Mouse (Mus musculus) megakaryocyte, embryonic 14.5 days (primary cell): ENCODE data around the gene Nacc2. TPM values are rescaled to one million over a fixed set of nuclear protein-coding genes. Genes with fewer than 3 reads are reported as not detected.

ENCODE experiments used
- H3K27me3 ChIP-seq: replicated peaks from 2 replicates; pipeline ENCODE3; 2012; ENCODE audit warnings: inconsistent platforms
- H3K36me3 ChIP-seq: replicated peaks from 2 replicates; pipeline ENCODE3; 2012; ENCODE audit warnings: low read length, inconsistent platforms, mixed read lengths
- H3K4me1 ChIP-seq: 2 replicates; pipeline ENCODE4 v1.6.1; 2012; ENCODE audit warnings: inconsistent platforms
- H3K4me3 ChIP-seq: replicated peaks from 2 replicates; pipeline ENCODE3; 2012; ENCODE audit warnings: moderate library complexity, mild to moderate bottlenecking, inconsistent platforms
- H3K9me3 ChIP-seq: 2 replicates; pipeline ENCODE4 v1.6.1; 2012; ENCODE audit warnings: inconsistent platforms
- FLI1 ChIP-seq: IDR thresholded peaks from 2 replicates; pipeline ENCODE4 v1.6.1; 2012; ENCODE audit warnings: low read length, inconsistent platforms, mixed read lengths
- GATA1 ChIP-seq: IDR thresholded peaks from 3 replicates; pipeline ENCODE4 v1.6.1; 2012; ENCODE audit warnings: mixed read lengths, low read length, inconsistent platforms, borderline replicate concordance
- polyA plus RNA-seq: library from polyadenylated mRNA; stranded (reverse); fragments of >175 nt; gene quantifications from 2 replicates; pipeline ENCODE4 v1.2.3, GENCODE M21; 2012; ENCODE audit warnings: low replicate concordance; ENCODE audit not compliant: insufficient read depth

The Nacc2 gene
- polyA plus RNA-seq, 1 experiment: 63.1 TPM

DNA sequence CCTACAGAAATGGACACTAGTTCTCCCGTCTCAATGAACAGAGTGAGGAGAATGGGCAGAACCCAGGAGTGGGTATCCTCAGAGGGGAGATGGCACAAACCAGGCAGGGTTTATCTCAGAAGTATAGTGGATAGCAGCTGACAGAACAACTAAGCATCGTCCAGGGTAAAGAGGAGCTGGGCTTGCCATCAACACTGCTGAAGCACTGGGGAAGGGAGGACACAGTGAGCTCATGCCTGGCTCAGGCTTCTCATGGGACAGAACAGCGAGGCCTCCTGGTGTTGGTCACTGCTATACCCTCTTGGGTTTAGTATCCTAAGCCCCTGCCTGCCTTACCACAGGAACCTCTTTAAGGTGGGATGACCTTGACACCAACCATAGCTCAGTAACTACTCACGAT, 36.5 kb downstream of the Nacc2 start:
- H3K27me3 ChIP-seq: no peaks in the 10 kb centered on the region

DNA sequence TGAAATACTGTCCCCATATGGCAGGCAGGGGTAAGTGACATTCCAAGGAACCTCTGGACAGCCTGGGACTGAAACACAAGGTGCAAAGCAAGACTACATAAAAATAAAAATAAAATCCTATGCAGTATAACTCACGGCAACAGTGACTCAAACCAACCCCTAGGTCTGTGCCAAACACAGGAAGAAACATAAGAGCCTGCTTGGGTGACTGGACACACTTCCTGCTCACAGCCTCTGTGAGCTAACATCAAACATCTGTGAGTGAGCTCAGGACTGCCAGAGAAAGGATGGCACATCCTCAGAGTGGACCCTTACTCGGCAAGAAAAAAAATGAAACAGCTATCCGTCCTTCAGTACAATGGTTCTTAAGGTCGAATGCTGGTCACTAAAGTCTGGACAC, 40.1 kb downstream of the Nacc2 start:
- no peak overlapping the region for H3K4me3 ChIP-seq
- TF ChIP-seq GATA1: no peak
- no peak for TF ChIP-seq FLI1
- no peaks in the 10 kb centered on the region for H3K27me3 ChIP-seq

More for the DNA sequence above, 36.5 kb downstream of the Nacc2 start:
- H3K4me3 ChIP-seq: peak overlapping the region; percentile 84
- peaks cover 97% of the 10 kb centered on the region for H3K4me1 ChIP-seq
- H3K9me3 ChIP-seq: no peaks in the 10 kb centered on the region
- peaks cover 86% of the 10 kb centered on the region for H3K36me3 ChIP-seq
- TF ChIP-seq FLI1 (no peak), GATA1 (no peak)

DNA sequence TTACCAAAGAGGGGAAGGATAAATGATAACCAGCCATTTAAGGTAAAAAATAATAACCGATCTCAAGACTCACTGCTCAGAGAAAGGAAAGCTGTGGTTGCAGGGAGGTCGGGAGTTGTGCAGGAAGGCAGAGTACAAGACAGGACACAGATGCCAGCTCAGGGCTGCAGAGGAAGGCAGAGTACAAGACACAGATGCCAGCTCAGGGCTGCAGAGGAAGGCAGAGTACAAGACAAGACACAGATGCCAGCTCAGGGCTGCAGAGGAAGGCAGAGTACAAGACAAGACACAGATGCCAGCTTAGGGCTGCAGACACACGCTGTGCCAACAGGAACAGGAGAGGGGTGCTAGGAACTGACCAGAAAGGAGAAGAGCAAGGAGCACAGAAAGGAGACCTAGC, 42.2 kb downstream of the Nacc2 start:
- Histone ChIP-seq H3K4me3 (peak overlapping the region; percentile 75), H3K4me1 (peaks cover 86% of the 10 kb centered on the region), H3K9me3 (no peaks in the 10 kb centered on the region), H3K36me3 (peaks cover 75% of the 10 kb centered on the region), H3K27me3 (no peaks in the 10 kb centered on the region)
- no peak for TF ChIP-seq FLI1

More for the DNA sequence above, 40.1 kb downstream of the Nacc2 start:
- peaks cover 95% of the 10 kb centered on the region for H3K4me1 ChIP-seq
- H3K36me3 ChIP-seq: peaks cover 83% of the 10 kb centered on the region
- H3K9me3 ChIP-seq: no peaks in the 10 kb centered on the region

DNA sequence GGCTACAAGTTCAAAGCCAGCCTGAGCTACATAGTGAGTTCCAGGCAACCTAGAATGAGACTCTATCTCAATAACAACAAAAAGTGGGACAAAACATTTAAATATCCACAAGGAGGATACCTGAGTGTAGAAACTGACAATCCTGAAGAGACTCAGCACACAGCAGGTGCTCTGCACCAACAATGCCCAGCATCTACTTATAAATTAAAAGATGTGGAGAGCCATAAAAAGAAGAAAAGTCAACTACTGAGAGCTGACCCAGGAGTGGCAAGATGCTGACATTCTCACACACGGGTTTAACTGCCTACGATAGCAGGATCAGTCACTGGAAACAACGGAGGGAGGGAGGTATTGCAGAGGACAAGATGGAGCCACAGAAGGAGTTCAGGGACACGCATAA, 43.6 kb downstream of the Nacc2 start:
- Histone ChIP-seq H3K9me3 (no peaks in the 10 kb centered on the region), H3K27me3 (no peaks in the 10 kb centered on the region), H3K4me1 (peaks cover 87% of the 10 kb centered on the region), H3K4me3 (no peak overlapping the region), H3K36me3 (peaks cover 78% of the 10 kb centered on the region)
- TF ChIP-seq GATA1: no peak
- no peak for TF ChIP-seq FLI1

DNA sequence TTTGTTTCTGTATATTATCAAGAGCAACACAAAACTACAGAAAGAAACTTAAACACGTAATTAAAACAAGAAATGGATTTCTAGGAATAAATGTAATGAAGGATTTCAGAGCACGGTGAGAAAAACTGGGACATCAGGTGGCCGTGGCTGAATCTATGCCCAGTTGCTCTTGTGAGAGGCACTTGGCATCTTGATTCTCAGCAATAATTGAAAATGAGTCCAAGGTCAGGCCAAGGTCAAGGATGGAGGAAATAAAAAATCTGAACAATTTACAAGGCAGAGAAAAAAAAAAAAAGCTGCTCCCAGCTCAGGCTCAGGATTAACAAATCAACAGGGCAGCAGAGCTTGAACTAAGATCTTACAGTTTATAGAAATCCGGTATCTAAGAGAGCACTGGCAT, 46.0 kb downstream of the Nacc2 start:
- Histone ChIP-seq H3K4me1 (peaks cover 83% of the 10 kb centered on the region), H3K36me3 (peaks cover 79% of the 10 kb centered on the region), H3K4me3 (no peak overlapping the region), H3K9me3 (no peaks in the 10 kb centered on the region), H3K27me3 (no peaks in the 10 kb centered on the region)
- TF ChIP-seq GATA1 (no peak), FLI1 (no peak)

DNA sequence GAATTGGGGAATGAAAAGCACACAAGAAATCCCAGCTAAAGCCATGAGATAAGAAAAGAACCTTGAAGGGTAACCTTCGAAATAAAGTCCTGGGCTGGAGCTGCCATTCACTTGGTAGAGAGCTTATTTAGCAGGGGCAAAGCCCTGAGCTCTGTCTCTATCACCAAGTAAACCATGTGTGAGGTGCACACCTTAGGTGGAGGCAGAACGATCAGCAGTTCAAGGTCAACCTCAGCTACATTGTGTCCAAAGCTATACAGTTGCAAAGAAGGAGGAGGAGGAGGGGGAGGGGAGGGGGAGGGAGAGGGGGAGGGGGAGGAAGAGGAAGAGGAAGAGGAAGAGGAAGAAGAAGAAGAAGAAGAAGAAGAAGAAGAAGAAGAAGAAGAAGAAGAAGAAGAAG, 46.9 kb downstream of the Nacc2 start:
- TF ChIP-seq GATA1 (no peak), FLI1 (no peak)
- Histone ChIP-seq H3K9me3 (no peaks in the 10 kb centered on the region), H3K36me3 (peaks cover 73% of the 10 kb centered on the region), H3K4me3 (no peak overlapping the region), H3K27me3 (no peaks in the 10 kb centered on the region), H3K4me1 (peaks cover 79% of the 10 kb centered on the region)

DNA sequence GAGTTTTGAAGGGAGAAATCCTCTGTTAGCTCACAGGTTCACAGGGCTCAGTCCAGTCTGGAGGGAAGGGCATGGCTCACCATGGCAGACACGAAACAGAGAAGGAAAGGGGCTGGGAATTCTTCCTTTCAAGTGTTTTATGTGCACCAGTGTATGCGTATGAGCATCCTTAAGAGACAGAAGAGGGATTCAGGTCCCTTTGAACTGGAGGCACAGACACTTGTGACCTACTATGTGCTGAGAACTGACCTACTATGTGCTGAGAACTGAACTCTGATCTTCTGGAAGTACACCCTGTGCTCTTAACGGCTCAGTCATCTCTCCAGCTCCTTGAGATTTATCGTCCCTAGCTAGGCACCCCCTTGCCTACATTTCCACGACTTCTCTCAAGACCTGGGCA, 48.5 kb downstream of the Nacc2 start:
- Histone ChIP-seq H3K4me1 (peaks cover 77% of the 10 kb centered on the region), H3K27me3 (no peaks in the 10 kb centered on the region), H3K4me3 (no peak overlapping the region), H3K9me3 (no peaks in the 10 kb centered on the region), H3K36me3 (peaks cover 71% of the 10 kb centered on the region)
- TF ChIP-seq GATA1 (no peak), FLI1 (no peak)

DNA sequence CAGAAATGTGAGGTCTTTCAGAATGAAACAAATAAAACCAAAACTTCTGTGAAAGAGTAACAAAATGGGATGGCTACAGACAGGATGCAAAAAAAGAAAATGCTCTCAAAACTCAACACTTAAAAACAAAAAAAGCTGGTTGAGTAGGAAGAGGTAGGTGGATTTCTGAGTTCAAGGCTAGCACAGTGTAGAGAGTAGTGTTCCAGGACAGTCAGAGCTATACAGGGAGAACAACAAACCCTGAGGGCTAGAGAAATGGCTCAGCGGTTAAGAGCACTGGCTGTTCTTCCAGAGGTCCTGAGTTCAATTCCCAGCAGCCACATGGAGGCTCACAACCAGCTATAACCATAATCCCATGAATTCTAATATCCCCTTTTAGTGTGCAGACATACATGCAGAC, 54.4 kb downstream of the Nacc2 start:
- peak overlapping the region; percentile 29 for H3K4me3 ChIP-seq
- TF ChIP-seq GATA1 (no peak), FLI1 (no peak)
- no peaks in the 10 kb centered on the region for H3K27me3 ChIP-seq
- H3K36me3 ChIP-seq: peaks cover 78% of the 10 kb centered on the region
- H3K9me3 ChIP-seq: no peaks in the 10 kb centered on the region
- peaks cover 94% of the 10 kb centered on the region for H3K4me1 ChIP-seq

DNA sequence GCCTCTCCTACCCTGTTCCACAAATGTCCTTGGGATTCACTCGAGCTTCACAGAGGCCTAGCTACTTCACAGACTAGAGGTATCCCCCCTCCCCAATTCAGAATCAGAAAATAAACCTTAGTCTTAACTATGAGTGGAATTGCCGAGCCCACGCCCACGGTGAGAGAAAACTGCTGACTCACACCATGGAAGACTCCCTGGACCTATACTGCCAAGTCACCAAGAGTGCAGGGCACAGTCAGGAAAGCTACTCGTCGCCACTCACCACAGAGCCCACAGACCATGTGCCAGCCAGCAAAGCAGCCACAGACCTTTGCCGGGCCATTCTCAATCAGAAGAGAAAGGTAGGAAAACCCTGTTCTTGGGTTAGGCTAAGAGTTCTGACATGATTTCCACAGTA, 54.8 kb downstream of the Nacc2 start:
- Histone ChIP-seq H3K9me3 (no peaks in the 10 kb centered on the region), H3K27me3 (no peaks in the 10 kb centered on the region), H3K4me3 (peak overlapping the region; percentile 72), H3K36me3 (peaks cover 78% of the 10 kb centered on the region), H3K4me1 (peaks cover 94% of the 10 kb centered on the region)
- TF ChIP-seq FLI1 (no peak), GATA1 (no peak)

DNA sequence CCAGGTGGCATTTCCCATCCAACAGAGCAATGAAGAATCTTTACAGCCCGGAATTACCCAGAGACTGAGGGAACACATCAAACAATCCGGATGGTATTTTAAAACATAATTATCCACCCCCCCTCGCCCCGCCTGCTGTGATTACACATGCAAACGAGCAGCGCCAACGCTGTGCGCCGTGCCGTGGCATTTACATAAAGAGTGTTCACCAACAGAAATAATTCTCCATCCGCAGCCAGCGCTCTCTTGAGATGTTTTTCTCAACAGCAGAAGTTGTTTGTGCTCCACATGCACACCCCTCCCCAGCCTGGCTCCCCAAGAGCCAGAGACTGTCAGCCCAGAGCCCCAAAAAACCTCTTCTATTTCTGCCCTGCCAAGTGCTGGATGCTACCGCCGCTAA, 56.5 kb downstream of the Nacc2 start:
- TF ChIP-seq GATA1: no peak
- TF ChIP-seq FLI1: no peak
- H3K4me1 ChIP-seq: peaks cover 96% of the 10 kb centered on the region

More for the DNA sequence above, 56.5 kb downstream of the Nacc2 start:
- H3K9me3 ChIP-seq: no peaks in the 10 kb centered on the region
- peaks cover 83% of the 10 kb centered on the region for H3K36me3 ChIP-seq
- no peak overlapping the region for H3K4me3 ChIP-seq
- no peaks in the 10 kb centered on the region for H3K27me3 ChIP-seq
